Mouse (Mus musculus) brain, adult 2 months (tissue): ENCODE measurements around the gene Fhdc1.

Experiments used
- DNase-seq: peaks from one replicate; pipeline ENCODE4 v3.0.0; 2011; ENCODE audit warnings: low read depth, low spot score

Fhdc1 gene

DNA sequence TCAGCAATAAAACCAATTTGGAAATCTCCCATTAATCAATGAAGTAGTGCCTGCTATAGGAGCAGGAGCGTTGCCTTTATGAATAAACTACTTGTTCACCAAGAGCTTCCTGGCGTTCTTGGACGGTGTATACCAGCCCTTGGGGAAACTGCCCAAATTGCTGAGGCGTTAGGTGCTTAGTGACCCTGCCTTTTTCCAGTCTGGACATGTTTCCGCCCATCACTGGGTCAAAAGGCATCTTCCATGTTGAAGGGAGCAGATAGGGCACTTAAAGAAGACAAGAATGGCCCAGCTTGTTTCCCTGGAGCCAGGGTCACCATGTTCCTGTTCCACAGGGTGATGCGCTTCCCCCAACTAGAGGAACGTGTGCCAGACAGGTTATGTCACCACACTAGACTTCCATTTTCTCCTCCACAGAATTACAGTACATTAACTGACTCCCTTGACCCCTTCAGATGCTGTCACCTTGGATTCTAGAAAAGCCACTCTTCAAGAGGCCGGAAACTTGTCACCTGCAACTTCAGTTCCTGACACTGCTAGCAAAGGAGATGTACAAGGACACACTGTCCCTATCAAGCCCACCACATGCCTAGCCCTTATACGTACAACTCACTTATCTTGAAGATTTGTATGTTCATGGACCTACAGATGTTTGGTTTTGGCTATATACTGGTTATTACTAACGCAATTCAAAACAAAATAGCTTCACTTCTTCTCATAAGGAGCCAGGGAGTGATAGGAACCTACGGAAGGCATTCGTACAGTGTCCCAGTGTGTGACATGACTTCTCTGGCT is 5.1 kb downstream of the Fhdc1 start:
- no peak for DNase-seq

DNA sequence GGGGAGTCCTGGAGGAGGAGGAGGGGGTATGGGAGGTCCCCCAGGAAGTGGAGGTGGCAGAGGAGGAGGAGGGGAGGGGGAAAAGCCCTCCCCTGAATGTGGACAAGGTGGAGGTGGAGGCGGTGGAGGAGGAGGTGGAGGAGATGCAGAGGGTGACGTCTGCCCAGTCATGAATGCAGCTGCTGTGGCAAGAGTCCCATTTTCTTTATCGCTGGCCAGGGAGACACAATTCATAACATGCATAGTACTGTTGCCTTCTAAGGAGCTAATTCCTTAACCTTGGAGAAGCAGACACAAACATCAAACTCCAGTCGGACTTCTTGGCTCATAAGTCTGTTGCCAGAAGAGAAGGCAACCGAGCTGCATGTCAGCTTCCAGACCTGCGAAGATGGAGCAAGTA is 5.8 kb downstream of the Fhdc1 start:
- no peak for DNase-seq

DNA sequence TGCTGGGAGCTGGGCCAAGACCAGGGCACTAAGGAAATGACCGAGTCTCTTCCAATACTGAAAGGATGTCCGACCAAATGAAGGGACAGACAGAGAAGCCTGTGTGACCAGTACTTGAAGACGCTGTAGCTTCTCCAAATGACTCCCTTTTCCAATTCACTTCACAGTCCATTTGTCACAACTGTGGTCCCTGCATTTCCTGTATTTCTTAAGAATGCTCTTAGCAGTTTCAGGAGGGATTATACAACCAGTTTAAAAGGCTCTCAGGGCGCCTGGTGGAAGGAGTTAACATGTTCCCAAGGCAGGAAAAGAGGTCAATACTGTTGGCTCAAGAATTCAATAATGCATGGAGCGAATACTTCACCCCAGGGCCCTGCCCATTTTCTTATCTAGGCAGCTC is 7.3 kb downstream of the Fhdc1 start:
- DNase-seq = no peak

DNA sequence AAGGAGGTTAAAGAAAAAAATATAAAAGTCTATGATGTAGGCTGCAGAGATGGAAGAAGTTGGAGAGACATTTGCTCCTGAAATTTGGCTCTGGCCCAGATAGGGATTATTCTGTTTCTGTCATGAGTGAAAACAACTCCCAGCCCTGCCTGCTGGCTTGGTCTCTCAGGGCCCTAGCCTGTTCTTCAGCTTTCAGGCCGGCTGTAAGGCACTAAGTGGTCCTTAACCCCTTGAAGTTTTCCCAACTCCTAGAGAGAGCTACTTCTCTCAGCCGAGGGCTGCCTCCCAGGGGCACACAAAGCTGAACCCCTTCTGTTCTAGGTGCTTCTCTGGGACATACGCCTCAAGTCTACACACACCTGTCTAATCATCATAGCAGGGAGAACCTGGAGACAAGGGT is 7.7 kb downstream of the Fhdc1 start:
- no peak for DNase-seq

DNA sequence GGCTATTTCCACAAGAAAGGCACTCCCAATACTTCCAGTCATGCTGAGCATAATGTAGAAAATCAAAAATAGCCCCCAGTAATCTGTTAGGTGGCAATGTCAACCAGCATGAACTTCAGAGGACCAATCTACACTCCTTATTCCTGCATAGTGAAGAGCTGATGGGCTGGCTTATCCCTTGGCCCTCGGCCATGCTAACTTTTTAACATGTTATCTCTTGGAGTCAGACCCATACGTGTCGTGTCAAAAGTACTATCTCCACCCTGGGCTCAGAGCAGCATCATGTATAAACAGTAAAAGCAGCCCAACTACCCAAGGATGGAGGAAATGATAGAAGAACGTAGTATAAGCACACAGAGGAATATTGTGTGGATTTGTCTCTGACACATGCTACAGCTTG is 9.1 kb downstream of the Fhdc1 start:
- DNase-seq = no peak

DNA sequence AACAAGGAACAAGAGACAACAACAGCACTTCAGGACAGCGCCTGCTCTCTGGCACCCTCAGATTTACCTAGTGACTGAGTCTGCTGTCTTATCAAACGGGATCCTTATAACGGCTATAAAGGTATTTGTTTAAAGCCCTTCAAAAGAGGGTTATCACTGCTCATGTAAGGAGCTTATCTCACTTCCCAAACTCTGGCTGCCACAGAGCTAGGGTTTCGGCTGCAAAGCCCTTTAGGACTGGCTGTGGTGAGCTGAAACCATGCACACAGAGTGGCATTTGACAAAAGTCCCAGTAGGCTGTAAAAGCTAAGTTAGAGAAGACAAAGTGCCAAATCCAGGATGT is 12.1 kb downstream of the Fhdc1 start:
- DNase-seq = no peak

DNA sequence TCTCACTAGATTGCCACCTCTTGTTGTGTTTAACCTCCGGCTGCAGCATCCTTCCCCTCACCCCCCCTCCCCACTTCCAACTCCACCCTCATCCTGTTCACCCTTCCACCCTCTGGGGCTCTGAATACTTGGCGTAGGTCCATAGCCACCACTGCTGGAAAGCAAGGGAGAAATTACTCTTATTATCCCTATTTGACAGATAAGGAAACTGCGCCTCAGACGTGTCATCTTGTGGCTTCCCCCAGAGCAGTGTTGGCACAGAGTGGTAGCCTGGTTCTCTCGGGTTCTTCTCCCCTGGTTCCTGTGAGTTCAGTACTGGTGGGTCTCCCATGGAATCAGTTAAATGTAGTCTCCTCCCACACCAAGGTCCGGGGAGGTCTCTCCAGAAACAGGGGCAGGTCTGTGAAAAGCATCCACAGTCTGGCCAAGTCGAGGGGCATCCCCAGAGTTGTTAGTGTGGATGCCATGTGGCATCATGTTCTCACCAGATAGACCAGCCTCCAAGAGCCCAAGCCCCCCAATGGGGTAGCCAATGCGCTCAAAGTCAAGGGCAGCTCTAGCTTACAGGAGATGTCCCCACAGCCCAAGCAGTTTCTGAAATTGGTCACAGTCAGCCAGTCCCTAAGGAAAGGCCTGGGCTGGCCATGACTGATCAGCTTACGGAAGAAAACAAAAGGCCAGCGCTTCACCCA is 12.7 kb downstream of the Fhdc1 start:
- no peak for DNase-seq

DNA sequence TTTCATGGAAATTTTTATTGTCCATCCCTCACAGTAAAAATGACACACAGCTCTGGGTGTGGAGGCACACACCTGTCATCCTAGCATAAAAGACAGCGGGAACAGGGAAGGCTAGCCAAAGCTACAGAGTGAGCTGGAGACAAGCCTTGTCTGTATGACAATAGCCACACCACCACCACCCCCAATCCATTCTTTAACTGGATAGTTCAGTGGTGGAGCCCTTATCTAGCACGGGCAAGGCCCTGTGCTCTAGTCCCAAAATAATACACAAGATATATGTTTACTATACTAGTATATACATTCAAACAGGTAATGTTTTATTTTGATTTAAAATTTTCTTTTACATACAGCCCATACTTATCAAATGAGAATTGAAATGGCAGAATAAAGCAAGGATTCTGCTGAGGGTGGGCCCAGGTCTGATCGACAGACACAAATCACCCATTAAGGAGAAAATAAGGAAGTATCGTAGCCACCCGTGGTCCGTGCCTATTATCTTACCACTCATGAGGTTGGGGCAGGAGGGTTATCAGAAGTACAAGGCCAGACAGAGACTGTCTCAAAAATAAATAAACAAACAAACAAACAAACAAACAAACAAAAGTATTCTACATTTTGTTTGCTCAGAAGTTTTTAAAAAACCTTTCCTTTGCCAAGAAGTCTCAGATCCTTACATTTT is 14.3 kb downstream of the Fhdc1 start:
- DNase-seq = no peak

DNA sequence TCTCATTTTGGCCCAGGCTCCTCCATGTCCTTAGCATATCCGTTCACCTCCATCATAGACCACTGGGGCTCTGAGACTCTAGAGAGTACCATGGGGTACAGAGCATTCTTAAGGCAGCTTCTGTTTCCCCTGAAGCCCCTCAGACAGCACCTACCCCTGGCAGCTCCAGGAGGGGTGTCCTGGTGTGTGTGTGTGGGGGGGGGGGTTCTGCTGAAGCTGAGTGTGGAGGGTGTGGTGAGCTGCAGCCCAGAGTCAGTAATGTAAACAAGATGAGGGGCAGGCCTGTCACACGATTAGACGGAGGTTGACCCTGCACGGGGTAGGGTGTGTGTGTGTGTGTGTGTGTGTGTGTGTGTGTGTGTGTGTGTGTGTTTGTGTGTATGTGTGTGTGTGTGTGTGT is 18.5 kb downstream of the Fhdc1 start:
- no peak for DNase-seq

DNA sequence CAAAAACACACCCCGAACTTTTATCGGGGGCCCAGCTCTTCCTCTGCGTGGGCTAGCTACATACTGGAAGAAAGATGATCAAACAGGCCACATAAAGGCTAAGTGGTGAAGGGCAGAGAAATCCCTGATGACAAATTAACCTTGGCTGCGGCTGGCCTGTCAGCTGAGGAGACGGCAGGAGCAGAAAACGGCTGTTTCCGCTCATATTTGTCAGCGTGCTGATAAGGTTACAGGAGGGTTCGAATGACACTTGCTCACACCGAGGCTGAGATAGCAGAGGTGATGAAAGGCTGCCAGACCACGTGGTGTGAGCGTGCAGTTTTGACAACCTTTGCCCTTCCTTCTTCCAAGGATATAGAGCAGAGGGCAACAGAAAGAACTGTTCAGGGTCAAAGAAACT is 19.3 kb downstream of the Fhdc1 start:
- no peak for DNase-seq

DNA sequence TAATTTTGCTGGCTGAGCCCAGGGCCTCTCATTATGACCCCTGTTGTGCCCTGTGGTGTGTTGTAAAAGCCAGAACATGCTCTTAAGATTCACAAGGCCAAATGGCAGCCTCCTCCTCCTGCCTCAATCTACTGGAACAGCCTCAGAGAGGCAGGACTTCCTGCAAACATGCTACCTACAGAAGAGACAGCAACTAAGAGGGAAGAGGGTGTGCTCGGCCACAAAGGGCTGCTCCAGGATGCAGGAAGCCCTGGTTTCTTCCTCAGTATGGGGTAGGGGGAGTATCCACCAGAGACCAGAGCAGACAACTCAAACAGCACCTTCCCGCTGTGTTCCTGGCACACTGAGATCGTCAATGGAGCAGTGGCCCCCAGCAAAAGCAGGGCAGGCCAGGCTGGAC is 19.7 kb downstream of the Fhdc1 start:
- DNase-seq = no peak

DNA sequence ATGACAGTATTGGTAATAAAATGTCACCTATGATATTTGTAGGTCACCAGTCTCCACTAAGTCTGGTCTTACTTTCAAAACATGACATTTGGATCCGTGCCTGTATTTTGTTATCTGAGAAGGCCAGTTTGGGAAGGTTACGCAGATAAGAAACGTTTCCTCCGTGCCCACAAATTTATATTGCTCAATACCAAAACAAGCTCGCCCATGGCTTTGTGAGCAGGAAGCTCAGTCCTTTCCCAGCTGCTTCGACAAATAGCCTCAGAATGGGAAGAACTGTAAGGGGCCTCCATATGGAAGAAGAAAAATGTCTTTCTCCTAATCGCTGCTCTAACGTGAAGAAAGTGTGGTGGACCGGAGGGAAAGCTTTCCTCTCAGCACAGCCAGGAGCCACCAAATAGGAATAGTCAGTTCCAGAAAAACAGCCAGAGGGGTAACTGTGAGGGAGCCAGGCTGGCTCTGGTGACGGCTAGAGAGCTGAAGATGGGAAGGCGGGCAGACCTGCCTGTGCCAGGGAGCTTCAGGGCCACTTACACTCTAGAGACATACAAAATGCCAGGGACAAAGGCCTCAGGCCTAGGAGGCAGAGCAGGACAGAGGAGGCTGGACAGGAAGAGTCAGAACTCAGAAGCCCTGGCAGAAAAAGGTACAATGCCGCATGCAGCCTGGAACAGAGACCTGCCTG is 24.4 kb downstream of the Fhdc1 start:
- no peak for DNase-seq

DNA sequence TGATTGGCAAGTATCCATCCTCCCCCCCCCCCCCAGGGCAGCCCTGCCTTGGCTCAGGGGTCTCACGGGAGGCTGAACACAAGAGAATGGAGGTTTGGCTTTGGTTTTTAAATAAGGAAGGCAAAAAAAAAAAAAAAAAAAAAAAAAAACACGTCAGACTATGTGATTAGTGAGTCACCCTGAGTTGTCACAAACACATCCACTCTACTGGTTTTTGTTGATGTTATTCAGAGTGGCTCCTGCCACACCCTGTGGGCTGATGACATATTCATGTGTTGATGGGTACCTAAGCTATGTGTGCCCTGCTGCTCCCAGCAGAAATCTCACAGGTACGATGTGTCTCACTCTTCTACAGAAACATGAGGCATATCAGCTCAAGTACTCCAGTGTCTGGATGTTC is 29.6 kb downstream of the Fhdc1 start:
- no peak for DNase-seq

DNA sequence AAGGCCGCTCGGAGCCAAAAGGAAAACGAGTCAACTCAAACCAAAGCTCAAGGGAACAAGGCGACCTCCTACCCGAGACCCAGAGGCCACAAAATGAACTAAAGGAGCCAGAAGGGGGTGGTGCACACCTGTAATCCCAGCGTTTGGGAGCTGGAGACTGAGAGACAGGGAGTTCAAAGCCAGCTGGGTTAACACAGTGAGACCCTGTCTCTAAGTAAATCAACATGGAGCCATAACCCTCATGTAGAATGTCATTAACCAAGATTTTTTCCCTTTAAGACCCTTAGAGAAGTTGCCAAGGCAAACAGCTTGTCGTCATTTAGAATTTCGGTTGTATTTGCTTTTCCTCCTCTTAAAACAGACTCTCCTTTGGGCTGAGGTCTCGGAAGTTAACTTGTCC is 31.2 kb downstream of the Fhdc1 start:
- no peak for DNase-seq

DNA sequence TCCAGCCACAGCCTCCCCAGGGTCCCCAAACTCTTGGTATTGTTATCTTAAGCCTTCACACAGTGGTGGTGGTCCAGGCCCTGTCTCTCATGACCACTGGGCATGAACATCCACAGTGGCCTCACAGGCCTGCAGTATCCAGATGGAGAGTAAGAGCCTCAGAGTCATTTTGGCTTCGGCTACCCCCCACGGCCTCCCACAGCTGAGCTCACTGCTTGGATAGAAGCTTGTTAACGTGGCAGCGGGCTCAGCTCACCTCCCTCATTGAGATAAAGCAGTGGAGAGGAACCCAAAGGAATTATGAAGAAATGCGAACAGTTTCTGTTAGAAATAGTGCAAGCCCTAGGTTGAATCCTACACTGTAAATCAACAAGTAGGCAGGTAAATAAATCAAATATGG is 32.4 kb downstream of the Fhdc1 start:
- no peak for DNase-seq

DNA sequence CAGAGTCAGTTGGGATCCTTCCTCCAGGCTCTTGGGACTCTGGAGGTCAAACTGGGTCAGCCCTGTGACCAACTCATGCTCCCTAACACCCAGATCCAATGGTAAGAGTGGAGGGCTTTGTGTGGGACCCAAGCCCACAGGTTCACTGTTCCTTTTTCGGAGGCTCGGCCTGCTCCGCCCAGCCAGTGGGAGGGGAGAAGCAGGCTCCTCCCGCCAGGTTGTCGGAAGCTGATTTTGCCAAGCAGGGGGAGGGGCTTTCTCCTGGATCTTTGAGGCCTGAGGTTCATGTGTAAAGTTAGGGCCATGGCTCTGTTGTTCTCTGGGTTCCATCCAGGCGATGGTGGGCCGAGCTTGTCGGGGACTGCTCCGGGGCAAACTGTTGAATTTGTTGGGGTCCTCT is 34.4 kb downstream of the Fhdc1 start:
- DNase-seq = no peak

DNA sequence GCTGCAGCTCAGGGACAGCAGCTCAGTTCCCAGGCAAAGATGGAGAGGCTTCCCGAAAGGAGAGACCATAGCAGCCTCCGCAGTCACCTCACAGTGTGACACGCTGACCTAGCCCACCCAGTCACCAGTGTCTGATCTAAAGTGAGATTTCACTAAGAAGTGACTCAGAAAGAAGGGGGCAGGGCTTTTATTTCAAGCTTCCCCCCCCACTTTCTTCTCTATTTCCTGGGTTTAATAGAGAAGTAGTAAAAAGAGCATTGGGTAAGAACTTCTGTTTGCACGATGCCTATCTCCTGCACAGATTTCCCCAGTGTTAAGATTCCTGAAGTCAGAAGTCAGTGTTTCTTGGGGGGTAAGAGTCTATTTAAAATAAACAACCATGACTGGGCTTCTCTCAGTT is 37.3 kb downstream of the Fhdc1 start:
- DNase-seq = no peak

DNA sequence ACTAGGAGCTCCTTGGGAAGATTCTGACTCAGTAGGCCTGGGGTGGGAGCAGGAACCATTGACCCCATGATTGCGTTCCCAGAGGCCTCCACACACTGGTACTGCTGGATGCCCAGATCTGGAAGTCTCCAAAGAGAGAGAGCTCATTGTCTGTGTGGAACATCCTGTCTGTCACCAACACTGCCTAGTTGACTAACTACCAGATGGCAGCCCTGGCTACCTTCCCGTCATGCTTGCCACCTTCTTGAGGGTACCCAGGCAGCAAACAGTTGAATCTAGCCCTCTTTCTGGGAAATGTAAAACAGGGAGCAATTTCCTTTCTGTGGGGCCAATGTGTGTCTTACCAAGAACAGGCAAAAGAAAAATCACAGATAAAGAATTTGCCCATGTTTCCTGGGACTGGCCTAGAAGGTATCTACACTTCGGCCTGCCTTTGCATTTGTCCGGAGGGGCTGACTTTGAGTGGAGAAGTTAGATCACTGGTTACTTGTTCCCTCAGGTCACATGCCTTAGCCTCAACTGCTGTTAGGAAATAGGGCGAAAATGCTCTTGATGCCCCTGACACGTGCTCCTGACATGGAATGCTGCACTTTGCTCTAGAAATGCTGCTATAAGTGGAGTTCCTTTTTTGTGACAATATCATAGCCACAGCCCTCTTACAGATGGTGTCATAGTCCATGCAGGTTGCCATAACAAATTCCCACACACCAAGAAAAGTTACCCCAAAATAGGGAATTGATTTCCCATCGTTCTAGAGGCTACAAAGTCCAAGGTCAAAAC is 40.6 kb downstream of the Fhdc1 start:
- peak; percentile 84 for DNase-seq

DNA sequence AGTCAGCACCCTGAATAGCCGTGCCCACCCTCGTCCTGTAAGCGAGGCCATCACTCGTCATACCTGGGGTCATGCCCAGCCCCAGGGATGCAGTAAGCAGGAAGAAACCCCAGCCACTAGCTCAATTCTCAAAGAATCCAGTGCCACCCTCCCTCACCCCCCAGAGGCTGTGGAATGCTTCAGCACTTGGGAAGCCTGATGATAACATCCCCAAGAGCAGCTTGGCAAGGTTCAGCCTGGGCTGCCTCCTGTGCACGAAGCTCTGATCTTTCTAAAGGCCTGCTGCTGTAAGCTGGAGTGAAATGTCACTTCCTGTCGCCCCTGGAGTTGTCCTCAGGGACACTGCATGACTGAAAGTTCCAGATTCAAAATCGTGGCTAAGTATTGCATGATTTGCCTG is 41.4 kb downstream of the Fhdc1 start:
- no peak for DNase-seq

DNA sequence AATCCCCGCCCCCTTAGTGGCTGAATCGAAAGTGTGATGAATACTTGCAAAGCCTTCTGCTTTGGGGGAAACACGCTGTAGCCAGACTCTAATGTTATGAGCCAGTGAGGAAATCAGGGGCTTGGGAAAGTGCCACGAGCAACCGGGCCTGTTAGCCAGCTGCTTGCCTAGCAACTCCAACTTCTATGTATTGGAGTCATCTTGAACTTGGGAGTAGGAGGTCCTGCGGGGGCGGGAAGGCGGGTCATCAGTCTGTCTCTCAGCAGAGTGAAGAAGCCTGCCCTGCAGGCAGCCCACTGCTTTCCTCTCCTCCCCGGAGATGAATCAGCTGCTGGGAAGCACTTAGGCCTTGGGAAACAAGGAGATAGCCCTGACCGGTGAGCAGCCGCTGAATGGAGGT is 42.1 kb downstream of the Fhdc1 start:
- peak; percentile 85 for DNase-seq

DNA sequence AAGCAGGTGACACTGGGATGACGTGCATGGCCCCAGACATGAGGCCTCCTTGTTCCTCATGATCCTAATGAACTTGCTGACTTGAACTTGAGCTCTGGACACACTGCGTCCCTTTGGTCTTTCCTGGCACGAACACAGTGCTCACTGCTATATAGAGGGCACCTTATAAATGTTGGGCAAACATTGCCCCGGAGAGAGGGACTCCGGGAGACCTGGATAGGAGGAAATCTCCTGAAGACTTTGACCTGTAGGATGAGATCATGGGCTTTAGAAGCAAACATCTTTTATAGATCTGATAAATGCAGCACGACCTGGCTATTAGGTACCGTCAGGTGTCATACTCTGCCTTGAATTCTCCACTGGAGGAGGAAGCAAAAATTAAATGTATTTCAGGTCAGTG is 43.3 kb downstream of the Fhdc1 start:
- DNase-seq = no peak
